Mouse (Mus musculus) left cerebral cortex, postnatal 25 days (tissue): ENCODE data around the gene Slc39a9. TPM values are rescaled to one million over a fixed set of nuclear protein-coding genes. Genes with fewer than 3 reads are reported as not detected.

Experiments used
- DNase-seq, 2 experiments: peaks; one replicate each; pipeline ENCODE4 v3.0.0; 2022; ENCODE audit warnings: low spot score in 2 of 2, mixed read lengths in 1 of 2
- intact Hi-C: fragments of 180-260 bp; cut with DNase I; formaldehyde crosslinking; loops from one replicate; pipeline ENCODE4 v1.15.1; 2025
- total RNA-seq, 2 experiments: library from RNA; stranded (reverse); gene quantifications; 2 replicates each; pipeline ENCODE4 v1.2.3; 2021

Gene Slc39a9
- total RNA-seq: 10 to 100 TPM; 40.5 to 43.4 TPM

DNA sequence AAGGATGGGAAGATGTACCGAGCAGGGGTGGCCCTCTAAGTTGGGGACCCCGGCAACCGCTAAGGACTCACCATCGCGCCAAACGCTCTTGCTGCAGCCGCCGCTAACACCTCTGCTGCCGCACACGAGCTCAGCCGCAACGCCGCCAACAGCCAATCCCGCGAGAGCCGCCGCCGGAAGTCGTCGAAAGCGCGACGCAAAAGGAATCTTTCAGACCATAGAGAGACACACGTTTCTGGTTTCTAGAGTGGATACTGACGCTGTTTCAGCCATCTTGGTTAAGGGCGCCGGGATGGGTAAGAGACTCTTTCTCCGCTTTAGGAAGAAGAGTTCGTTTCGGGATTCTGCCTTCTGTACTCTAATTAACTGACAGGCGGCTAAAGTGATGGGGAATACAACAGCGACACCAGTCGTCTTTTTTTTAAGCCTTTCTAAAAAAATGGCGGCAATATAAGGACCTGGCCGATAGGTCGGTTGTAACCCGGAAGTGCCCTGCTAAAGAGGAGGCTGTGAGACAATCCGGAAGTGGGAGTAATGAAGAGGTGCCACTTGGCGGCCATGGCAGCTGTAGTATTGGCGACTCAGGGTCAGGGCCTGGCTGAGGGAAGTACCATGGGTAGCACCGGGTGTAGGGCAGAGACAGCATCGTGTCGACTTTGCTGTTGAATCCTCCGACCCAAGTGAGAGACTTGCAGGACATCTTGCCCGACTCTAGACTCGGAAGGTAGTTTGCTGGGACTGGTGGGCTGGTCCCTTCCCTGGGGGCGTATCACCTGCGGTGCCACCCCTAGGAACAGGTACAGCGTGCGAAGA is at the start of gene Slc39a9, which contains the start of gene Erh:
Gene Slc39a9 (plus strand): TSS at position 191 of the 813 bp plus-strand sequence.
Gene Erh (minus strand): TSS at position 649 of the 813 bp plus-strand sequence.
- peak; percentile 94 to 97 for DNase-seq
- intact Hi-C loops: loop anchor here (2.0 to 10.0 kb wide), 2 partner anchors 125 to 479 kb away; partner anchors contain the start of gene Galnt16

DNA sequence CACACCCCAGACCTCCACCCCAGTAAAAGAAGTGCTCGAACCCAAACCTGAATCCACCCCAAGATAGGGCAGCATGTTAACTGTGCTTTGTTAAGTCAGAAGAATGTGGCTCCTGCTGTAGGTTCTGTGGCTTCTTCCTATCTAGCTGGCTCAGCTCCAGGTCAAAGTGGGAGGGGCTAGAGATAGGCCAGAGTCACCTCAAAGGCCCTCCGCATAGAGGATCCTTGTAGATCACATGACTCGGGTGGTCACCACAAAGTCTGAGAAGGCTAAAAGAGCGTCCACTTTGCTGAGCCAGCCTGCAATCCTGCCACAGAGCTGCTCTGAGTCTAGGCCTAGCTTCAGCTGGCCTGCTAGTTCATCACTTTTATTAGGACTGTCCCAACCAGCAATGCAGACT is 49.5 kb upstream of the Slc39a9 start:
- DNase-seq: no peak
- intact Hi-C loops: no loop called here

GRCm38 (mm10) chr12:80594781-80595180 is 48.9 kb upstream of the Slc39a9 start:
- DNase-seq: no peak
- intact Hi-C loops: no loop called here

DNA sequence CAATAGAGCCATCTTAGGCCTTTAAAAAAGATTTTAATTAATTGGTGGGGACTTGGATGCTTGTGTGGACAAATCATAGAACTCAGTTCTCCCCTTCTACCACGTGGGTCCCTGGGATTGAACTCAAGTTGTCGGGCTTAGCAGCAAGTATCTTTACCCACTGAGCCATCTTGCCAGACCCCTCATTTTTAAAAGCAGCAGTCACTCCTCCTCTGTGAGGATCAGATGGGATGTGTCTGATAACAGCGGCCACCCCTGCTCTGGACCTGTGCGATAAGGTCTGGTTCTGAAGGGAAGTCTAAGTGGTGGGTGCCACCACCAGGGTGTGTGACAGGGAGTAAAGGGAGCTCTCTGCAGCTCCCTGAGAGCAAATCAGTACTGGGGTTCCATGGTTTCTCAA is 48.1 kb upstream of the Slc39a9 start:
- DNase-seq: no peak

DNA sequence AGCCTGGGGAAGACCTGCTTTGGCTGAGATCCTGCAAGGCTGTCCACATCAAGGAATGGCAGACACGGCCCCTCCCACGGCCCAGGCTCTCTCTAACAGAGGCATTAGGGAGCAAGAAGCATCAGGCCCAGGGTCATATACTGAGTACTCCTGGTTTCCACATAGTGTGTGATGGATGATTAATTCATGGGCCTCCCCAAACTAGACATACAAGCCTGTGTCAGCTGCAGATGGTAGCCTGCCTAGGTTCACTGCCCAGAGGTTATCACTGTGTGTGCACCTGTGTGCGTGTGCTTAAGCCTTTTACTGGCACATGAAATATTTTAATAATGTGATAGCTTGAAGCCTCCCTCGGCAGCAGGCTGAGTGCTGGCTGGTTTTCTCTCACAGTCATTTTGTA is 47.7 kb upstream of the Slc39a9 start:
- intact Hi-C loops: no loop called here
- DNase-seq: no peak

More for the DNA sequence above, 48.1 kb upstream of the Slc39a9 start:
- intact Hi-C loops: no loop called here

DNA sequence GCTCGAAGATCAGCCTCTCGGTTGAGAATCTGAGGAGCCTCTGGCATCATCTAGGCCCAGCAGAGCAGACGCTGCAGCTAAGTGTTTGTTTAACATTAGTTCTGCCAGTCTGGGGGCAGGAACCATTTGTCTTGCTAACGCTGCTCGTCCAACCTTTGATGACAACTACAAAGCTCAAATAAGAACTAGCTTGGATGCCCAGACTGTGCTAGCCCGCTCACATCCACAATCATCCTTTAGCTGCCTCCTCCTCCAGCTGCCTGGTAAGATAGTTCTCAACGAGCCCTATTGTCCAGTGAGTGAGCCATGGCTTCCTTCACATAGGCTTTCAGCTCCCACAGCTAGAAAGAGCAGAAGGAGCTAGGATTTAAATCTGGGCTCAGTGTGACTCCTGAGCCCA is 45.4 kb upstream of the Slc39a9 start:
- intact Hi-C loops: no loop called here
- no peak for DNase-seq

- intact Hi-C loops: no loop called here
- peak; percentile 36 to 61 for DNase-seq
These were observed 44.9 kb upstream of the Slc39a9 start for GRCm38 (mm10) chr12:80598756-80599155.

- no peak for DNase-seq
- intact Hi-C loops: no loop called here
These were observed 42.0 kb upstream of the Slc39a9 start for GRCm38 (mm10) chr12:80601597-80602269.

DNA sequence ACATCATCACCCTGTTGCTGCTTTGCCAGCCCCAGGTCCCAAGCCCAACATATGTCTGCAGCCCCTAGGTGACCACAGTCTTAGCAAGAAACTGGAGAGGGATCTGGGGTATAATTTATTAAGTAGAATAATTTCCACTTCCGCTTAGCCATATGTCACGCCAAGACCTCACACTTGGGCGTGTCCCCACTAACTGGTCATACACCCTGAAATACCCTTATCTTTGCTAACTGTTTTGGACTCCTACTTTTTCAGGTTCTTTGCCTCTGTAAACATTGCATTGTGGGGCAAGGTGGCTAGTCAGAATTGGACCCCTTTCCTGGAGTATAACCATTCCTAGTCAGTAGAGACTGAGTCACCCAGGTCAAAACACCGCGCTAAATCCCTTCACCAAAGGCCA is 41.3 kb upstream of the Slc39a9 start:
- intact Hi-C loops: no loop called here
- DNase-seq: no peak

GRCm38 (mm10) chr12:80603566-80603965 is 40.1 kb upstream of the Slc39a9 start:
- intact Hi-C loops: no loop called here
- peak; percentile 29 to 35 for DNase-seq

DNA sequence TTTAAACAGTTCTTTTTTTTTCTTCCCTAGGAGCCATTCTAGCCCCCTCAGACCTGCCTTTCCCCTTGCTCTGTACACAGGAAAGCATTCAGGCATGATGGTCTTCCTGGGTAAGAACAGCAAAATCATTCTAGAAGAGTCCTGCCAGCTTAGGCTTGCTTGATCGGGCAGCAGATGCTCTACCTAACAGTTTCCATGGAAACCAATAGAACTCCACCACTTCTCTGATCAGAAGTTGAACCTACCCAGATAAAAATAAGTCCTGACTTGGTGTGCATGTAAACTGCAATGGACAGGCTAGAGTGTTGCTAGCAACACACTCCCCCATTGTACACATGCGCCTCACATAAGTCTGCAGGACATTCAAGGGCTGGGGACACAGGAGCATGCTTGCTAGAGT is 39.5 kb upstream of the Slc39a9 start:
- peak; percentile 43 to 46 for DNase-seq
- intact Hi-C loops: no loop called here

GRCm38 (mm10) chr12:80608576-80608975 is 35.1 kb upstream of the Slc39a9 start:
- no peak for DNase-seq
- intact Hi-C loops: no loop called here

DNA sequence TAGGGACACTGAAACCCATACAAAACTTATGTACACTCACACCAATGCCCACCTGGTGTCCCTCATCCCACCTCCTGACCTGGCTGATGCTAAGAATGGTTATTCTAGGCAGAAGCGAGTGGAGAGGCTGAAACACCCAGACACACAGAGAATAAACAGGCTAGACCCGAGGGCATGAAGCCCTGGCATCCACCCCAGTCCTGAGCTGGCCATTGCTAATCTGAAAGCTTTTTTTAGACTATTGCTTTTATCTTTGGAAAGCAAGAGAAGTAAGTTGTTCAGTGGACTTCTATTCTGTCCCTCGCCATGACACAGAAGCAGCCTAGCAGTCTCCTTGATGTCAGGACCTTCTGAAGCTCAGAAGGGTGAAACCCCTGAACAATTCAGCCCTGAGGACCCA is 33.8 kb upstream of the Slc39a9 start:
- intact Hi-C loops: no loop called here
- no peak for DNase-seq

- no peak for DNase-seq
- intact Hi-C loops: no loop called here
These were observed 31.4 kb upstream of the Slc39a9 start for GRCm38 (mm10) chr12:80612113-80612791.

DNA sequence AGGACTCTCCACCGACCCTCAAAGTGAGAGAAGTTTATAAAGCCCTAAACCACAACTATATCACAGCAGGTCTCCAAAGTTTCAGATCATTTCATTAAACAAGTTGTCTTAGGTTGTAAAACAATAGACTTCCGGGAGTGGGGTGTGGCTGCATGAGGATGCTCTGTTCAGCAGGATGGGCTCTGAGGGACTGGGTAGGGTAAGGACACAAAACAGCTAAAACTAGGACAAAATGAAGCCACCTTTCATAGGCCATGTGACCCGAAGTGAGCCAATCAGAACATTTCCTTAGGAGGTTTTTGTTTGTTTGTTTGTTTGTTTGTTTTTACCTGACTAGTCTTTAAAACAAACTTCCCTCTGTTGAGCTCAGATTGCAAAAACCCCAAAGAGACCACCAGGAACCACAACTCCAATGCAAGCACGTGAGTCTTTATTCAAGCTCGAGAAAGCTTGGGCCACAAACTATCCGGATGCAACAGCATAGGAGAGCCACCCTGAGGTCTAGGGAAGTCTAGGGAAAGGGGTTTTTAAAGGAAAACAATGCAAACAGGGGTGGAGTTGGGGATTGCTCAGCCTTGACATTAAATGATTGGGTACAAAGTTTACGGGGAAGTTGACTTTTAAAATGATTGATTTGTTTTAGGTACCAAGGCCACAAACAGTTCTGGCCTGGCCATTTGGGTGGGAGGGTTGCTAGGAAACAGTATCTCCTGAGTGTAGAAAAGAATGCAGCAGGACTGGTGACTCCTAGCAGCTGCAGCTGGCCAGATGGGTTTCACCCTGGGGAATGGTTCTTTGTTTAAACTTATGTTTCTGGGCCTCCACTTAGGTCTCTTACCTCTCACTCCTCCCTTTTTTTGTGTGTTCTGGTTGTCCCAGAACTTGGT is 28.1 kb upstream of the Slc39a9 start:
- intact Hi-C loops: no loop called here
- no peak for DNase-seq

- DNase-seq: no peak
- intact Hi-C loops: no loop called here
These were observed 23.2 kb upstream of the Slc39a9 start for GRCm38 (mm10) chr12:80620501-80620900.

DNA sequence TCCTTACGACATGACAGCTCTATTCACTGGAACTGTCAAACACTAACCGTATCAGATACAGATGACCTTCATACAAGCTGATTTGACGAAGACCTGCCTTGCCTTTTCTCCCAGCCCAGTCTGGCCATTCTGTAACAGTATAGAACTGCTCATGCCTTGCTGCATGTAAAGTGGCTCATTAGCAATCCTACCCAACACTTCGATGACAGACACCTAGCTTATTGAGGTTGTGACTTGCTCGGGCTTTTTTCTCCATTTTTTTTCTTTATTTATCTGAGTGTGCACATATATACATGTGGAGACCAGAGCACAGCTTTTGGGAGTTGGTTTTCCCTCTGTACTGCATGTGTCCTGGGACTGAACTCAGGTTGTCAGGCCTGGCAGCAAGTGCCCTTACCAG is 11.9 kb upstream of the Slc39a9 start:
- intact Hi-C loops: no loop called here
- DNase-seq: no peak

DNA sequence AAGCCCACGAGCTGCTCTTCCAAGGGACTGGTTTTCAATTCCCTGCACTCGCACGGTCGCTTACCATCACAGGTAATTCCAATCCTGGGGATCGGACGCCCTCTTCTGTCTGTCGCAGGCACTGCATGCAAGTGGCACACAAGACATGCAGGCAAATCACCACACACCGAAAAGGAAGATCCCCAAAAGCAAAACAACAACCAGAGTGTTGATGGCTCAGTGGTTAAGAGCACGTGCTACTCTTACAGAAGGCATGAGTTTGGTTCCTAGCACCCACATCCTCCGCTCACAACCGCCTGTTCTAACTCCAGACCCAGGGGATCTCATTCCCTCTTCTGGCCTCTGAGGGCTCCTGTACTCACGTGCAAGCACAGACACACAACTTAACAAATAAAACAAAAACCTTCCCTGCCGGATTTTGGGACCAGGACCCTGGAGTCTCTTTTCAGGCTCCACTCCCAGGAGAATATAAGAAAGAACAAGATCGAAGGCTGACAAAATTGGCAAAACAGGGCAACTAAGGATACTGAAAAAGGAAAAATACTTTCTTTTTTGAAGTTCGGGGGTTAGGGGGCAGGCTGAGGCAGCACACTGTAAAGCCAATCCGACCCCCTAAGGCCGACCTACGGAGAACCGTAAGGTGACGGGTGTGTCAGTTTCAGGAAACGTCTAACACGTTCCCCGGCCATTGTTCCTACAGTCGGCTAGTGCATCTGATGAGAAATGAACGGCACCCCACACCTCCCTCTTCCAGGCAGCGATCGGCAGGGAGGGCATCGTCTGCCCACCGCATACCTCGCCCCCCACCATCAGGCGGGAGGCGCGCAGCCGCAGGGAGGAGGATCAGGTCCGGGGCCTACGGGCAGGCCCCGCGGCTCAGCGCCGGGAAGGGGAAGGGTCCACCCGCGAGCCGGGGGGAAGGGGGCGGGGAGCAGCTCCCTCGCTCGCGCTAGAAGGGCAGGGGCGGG is 674 bp upstream of the Slc39a9 start:
- intact Hi-C loops: loop anchor here (10.0 kb wide), 1 partner anchor 478 kb away; no protein-coding TSS in a partner anchor

More for the DNA sequence above, 674 bp upstream of the Slc39a9 start:
- peak in 1 of 2 experiments; percentile 17 for DNase-seq
